Mouse (Mus musculus) B cell, adult (primary cell): Measurements from ENCODE around the gene Dtx4. TPM values are rescaled to one million over a fixed set of nuclear protein-coding genes. Genes with fewer than 3 reads are reported as not detected.

Experiments used
- total RNA-seq: library from RNA; stranded (reverse); gene quantifications from 4 replicates; pipeline ENCODE4 v1.2.4, GENCODE M21; 2023; ENCODE audit not compliant: inconsistent age

Dtx4 gene
- 9.3 to 12.6 TPM (median 11.3 TPM) in 4 replicates for total RNA-seq

GRCm38 (mm10) chr19:12501370-12502347, at the start of gene Dtx4:
TSS of gene Dtx4 (minus strand) at chr19:12501454.

GRCm38 (mm10) chr19:12545440-12545839, 44.2 kb upstream of the Dtx4 start, which contains the start of gene Fam111a:
TSS of gene Fam111a (plus strand) at chr19:12545740.

GRCm38 (mm10) chr19:12460282-12461249, 40.7 kb downstream of the Dtx4 start, which contains the start of gene Mpeg1:
TSS of gene Mpeg1 (plus strand) at chr19:12460779.

GRCm38 (mm10) chr19:12427605-12428004, 73.6 kb downstream of the Dtx4 start, which contains the start of gene Pfpl:
TSS of gene Pfpl (plus strand) at chr19:12427905.

DNA sequence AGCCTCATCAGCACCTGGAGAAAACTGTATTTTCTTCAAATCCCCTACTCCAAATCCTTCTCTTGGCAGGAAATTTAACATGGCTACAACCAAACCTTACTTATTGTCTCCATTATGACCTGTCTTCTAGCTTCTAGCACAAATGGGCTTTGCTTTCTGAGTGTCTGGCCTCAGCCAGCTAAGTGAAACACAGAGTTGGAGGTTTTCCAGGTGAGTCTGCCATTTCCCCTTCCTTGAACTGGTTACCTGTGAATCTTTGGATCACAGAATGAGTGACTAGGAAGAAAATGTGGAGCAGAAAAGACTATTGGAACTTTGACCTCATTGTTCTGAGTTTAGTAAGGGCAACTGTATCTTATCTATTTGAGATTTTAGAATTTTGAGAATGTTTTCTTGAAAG, 83.9 kb downstream of the Dtx4 start, which contains the start of gene Olfr1441:
Gene Olfr1441 (plus strand): TSS at position 73 of the 400 bp plus-strand sequence.

Other genes with a start within 250 kb of the Dtx4 start
- gene Olfr235, start 240.4 kb downstream of the Dtx4 start, total RNA-seq: not detected in 4 replicates
- not detected in 4 replicates for gene Olfr1434, start 221.6 kb downstream of the Dtx4 start, total RNA-seq
- gene Olfr1436, start 202.3 kb downstream of the Dtx4 start, total RNA-seq: not detected in 4 replicates
- not detected in 4 replicates for gene Olfr1437, start 176.4 kb downstream of the Dtx4 start, total RNA-seq
- gene Olfr1438-ps1, start 165.5 kb downstream of the Dtx4 start, total RNA-seq: not detected in 4 replicates
- not detected in 4 replicates for gene Olfr1440, start 114.2 kb downstream of the Dtx4 start, total RNA-seq
- not detected in 4 replicates for gene Olfr1441, start 84.0 kb downstream of the Dtx4 start, total RNA-seq
- gene Pfpl, start 73.5 kb downstream of the Dtx4 start, total RNA-seq: not detected in 4 replicates
- 41.6 to 51.2 TPM (median 46.3 TPM) in 4 replicates for gene Mpeg1, start 40.7 kb downstream of the Dtx4 start, total RNA-seq
- gene Fam111a, start 44.3 kb upstream of the Dtx4 start, total RNA-seq: 136 to 142 TPM (median 138 TPM) in 4 replicates
- not detected in 4 replicates for gene Gm4952, start 98.5 kb upstream of the Dtx4 start, total RNA-seq
- gene Glyat, start 131.9 kb upstream of the Dtx4 start, total RNA-seq: not detected in 4 replicates
- gene Olfr1442, start 169.0 kb upstream of the Dtx4 start, total RNA-seq: not detected in 4 replicates
- gene Olfr1443, start 176.7 kb upstream of the Dtx4 start, total RNA-seq: not detected in 4 replicates
- gene Keg1, start 194.3 kb upstream of the Dtx4 start, total RNA-seq: not detected in 4 replicates